27 mouse cellular contexts compared by ENCODE assay signal in the genomic region with DNA sequence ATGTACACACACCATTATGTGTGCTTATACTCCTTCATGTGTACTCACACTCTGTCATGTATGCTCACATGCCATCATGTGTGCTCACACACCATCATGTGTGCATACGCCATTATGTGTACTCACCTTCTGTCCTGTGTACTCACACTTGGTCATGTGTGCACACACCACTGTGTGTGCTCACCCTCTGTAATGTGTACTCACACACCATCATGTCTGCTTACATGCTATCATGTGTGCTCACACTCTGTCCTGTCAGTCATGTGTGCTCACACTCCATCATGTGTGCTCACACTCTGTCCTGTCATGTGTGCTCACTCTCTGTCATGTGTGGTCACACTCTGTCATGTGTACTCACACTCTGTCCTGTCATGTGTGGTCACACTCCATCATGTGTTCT. TPM values are rescaled to one million over a fixed set of nuclear protein-coding genes. Genes with fewer than 3 reads are reported as not detected.
DNase-seq lines count a peak whose midpoint lies in the region; ATAC-seq lines count a peak whose summit lies in the region.
"Had no signal": no experiment of that assay in that cellular context is flagged by ENCODE, and none has a peak within 500 bp of the region (broad histone marks: within the 10 kb centered on the region; RNA-seq: fewer than 3 reads in every experiment).

No protein-coding gene starts in this region.

- H3K9me3 ChIP-seq in embryonic facial prominence, embryonic 12.5 days = no peaks in the 10 kb centered on the region
- no peaks in the 10 kb centered on the region for H3K9me3 ChIP-seq in embryonic facial prominence, embryonic 10.5 days
- no peaks in the 10 kb centered on the region for H3K9me3 ChIP-seq in intestine, embryonic 14.5 days (ENCODE audit: control insufficient read depth, low read length)
- no peaks in the 10 kb centered on the region for H3K9me3 ChIP-seq in intestine, embryonic 15.5 days
- H3K9me3 ChIP-seq in megakaryocyte, embryonic 14.5 days = peaks cover 7% of the 10 kb centered on the region
- H3K9me3 ChIP-seq in neural tube, embryonic 12.5 days = no peaks in the 10 kb centered on the region
- H3K9me3 ChIP-seq: forebrain, embryonic 15.5 days; heart, embryonic 10.5 days; heart, embryonic 15.5 days; hindbrain, embryonic 12.5 days; limb, embryonic 10.5 days; limb, embryonic 15.5 days; liver, embryonic 13.5 days had no signal

- no peak overlapping the region for H3K4me2 ChIP-seq in embryonic facial prominence, embryonic 12.5 days (replicated peaks)
- H3K4me2 ChIP-seq in intestine, embryonic 14.5 days (ENCODE audit: low read length) = no peak overlapping the region
- H3K4me2 ChIP-seq in intestine, embryonic 15.5 days (replicated peaks) = no peak overlapping the region
- H3K4me2 ChIP-seq in neural tube, embryonic 12.5 days (replicated peaks) = no peak overlapping the region
- H3K4me2 ChIP-seq: forebrain, embryonic 15.5 days; heart, embryonic 15.5 days; hindbrain, embryonic 12.5 days; limb, embryonic 15.5 days; liver, embryonic 13.5 days had no signal

- H3K27me3 ChIP-seq in embryonic facial prominence, embryonic 12.5 days = no peaks in the 10 kb centered on the region
- H3K27me3 ChIP-seq in embryonic facial prominence, embryonic 10.5 days (replicated peaks; ENCODE audit: low read depth, poor library complexity, severe bottlenecking) = no peaks in the 10 kb centered on the region; the same call in 1 of the 2 replicates
- no peaks in the 10 kb centered on the region for H3K27me3 ChIP-seq in intestine, embryonic 14.5 days (replicated peaks; ENCODE audit: control insufficient read depth, insufficient read depth, low read length)
- no peaks in the 10 kb centered on the region for H3K27me3 ChIP-seq in intestine, embryonic 15.5 days (replicated peaks)
- H3K27me3 ChIP-seq in megakaryocyte, embryonic 14.5 days (replicated peaks) = peaks cover 15% of the 10 kb centered on the region
- H3K27me3 ChIP-seq in neural tube, embryonic 12.5 days (replicated peaks) = no peaks in the 10 kb centered on the region
- H3K27me3 ChIP-seq: CH12.LX; forebrain, embryonic 15.5 days; heart, embryonic 15.5 days; limb, embryonic 15.5 days had no signal

- WGBS in embryonic facial prominence, embryonic 12.5 days = 90% methylated on average over 1 of the region's 1 CpGs
- WGBS in embryonic facial prominence, embryonic 10.5 days = 95% methylated on average over 1 of the region's 1 CpGs
- WGBS in intestine, embryonic 14.5 days = 94% methylated on average over 1 of the region's 1 CpGs
- WGBS in intestine, embryonic 15.5 days = 95% methylated on average over 1 of the region's 1 CpGs
- 100% methylated on average over 1 of the region's 1 CpGs for WGBS in neural tube, embryonic 12.5 days

- no peak overlapping the region for H3K27ac ChIP-seq in embryonic facial prominence, embryonic 12.5 days
- H3K27ac ChIP-seq in embryonic facial prominence, embryonic 10.5 days (replicated peaks) = no peak overlapping the region
- H3K27ac ChIP-seq in intestine, embryonic 14.5 days (ENCODE audit: low read depth) = no peak overlapping the region
- H3K27ac ChIP-seq in intestine, embryonic 15.5 days = no peak overlapping the region
- no peak overlapping the region for H3K27ac ChIP-seq in neural tube, embryonic 12.5 days
- H3K27ac ChIP-seq: forebrain, embryonic 15.5 days; heart, embryonic 10.5 days; heart, embryonic 15.5 days; hindbrain, embryonic 12.5 days; limb, embryonic 10.5 days; limb, embryonic 15.5 days; liver, embryonic 13.5 days had no signal

- no peak overlapping the region for H3K4me3 ChIP-seq in embryonic facial prominence, embryonic 12.5 days
- no peak overlapping the region for H3K4me3 ChIP-seq in embryonic facial prominence, embryonic 10.5 days
- H3K4me3 ChIP-seq in intestine, embryonic 14.5 days (ENCODE audit: low read depth, low read length) = no peak overlapping the region
- no peak overlapping the region for H3K4me3 ChIP-seq in intestine, embryonic 15.5 days (replicated peaks)
- peak overlapping the region; percentile 62 for H3K4me3 ChIP-seq in megakaryocyte, embryonic 14.5 days (replicated peaks)
- no peak overlapping the region for H3K4me3 ChIP-seq in neural tube, embryonic 12.5 days
- H3K4me3 ChIP-seq: forebrain, embryonic 15.5 days; heart, embryonic 10.5 days; heart, embryonic 15.5 days; hindbrain, embryonic 12.5 days; limb, embryonic 10.5 days; limb, embryonic 15.5 days; liver, embryonic 13.5 days had no signal

- H3K36me3 ChIP-seq in embryonic facial prominence, embryonic 12.5 days = no peaks in the 10 kb centered on the region
- H3K36me3 ChIP-seq in embryonic facial prominence, embryonic 10.5 days (replicated peaks) = no peaks in the 10 kb centered on the region
- no peaks in the 10 kb centered on the region for H3K36me3 ChIP-seq in intestine, embryonic 14.5 days (ENCODE audit: control insufficient read depth, insufficient read depth, low read length)
- no peaks in the 10 kb centered on the region for H3K36me3 ChIP-seq in intestine, embryonic 15.5 days
- H3K36me3 ChIP-seq in megakaryocyte, embryonic 14.5 days (replicated peaks; ENCODE audit: low read length) = no peaks in the 10 kb centered on the region
- H3K36me3 ChIP-seq in neural tube, embryonic 12.5 days = no peaks in the 10 kb centered on the region
- H3K36me3 ChIP-seq: forebrain, embryonic 15.5 days; heart, embryonic 10.5 days; heart, embryonic 15.5 days; hindbrain, embryonic 12.5 days; limb, embryonic 10.5 days; limb, embryonic 15.5 days; liver, embryonic 13.5 days had no signal

- no peak overlapping the region for H3K9ac ChIP-seq in embryonic facial prominence, embryonic 12.5 days
- no peak overlapping the region for H3K9ac ChIP-seq in intestine, embryonic 14.5 days (ENCODE audit: low read length)
- no peak overlapping the region for H3K9ac ChIP-seq in intestine, embryonic 15.5 days
- H3K9ac ChIP-seq in neural tube, embryonic 12.5 days = no peak overlapping the region
- H3K9ac ChIP-seq: forebrain, embryonic 15.5 days; heart, embryonic 15.5 days; hindbrain, embryonic 12.5 days; limb, embryonic 15.5 days; liver, embryonic 13.5 days had no signal

- no peak for DNase-seq in embryonic facial prominence, embryonic 10.5 days (ENCODE audit: low spot score)
- DNase-seq in intestine, embryonic 14.5 days (ENCODE audit: low spot score) = no peak
- no peak for DNase-seq in neural tube, embryonic 10.5 days (ENCODE audit: extremely low spot score, low spot score)
- DNase-seq: adrenal gland, adult 8-10 months; cerebellum, adult 2 months; cerebellum, postnatal 14 days; layer of hippocampus, adult 9-11 months; liver, embryonic 13.5 days; lung, adult 18-20 months; lung, postnatal 4 days; right cerebral cortex, postnatal 25 days; thymus, adult 18-20 months; thymus, postnatal 25 days had no signal

- H3K4me1 ChIP-seq in embryonic facial prominence, embryonic 12.5 days = no peaks in the 10 kb centered on the region
- H3K4me1 ChIP-seq in embryonic facial prominence, embryonic 10.5 days = no peaks in the 10 kb centered on the region
- no peaks in the 10 kb centered on the region for H3K4me1 ChIP-seq in intestine, embryonic 14.5 days (replicated peaks; ENCODE audit: control insufficient read depth, insufficient read depth, low read length)
- H3K4me1 ChIP-seq in intestine, embryonic 15.5 days (replicated peaks) = no peaks in the 10 kb centered on the region; the same call in 1 of the 2 replicates
- H3K4me1 ChIP-seq in megakaryocyte, embryonic 14.5 days = no peaks in the 10 kb centered on the region; the same call in 1 of the 2 replicates
- no peaks in the 10 kb centered on the region for H3K4me1 ChIP-seq in neural tube, embryonic 12.5 days
- H3K4me1 ChIP-seq: forebrain, embryonic 15.5 days; heart, embryonic 10.5 days; heart, embryonic 15.5 days; limb, embryonic 15.5 days had no signal

- ATAC-seq in embryonic facial prominence, embryonic 12.5 days (ENCODE audit: insufficient number of reproducible peaks, insufficient read depth, low FRiP score, low TSS enrichment) = 0 out of 2 replicates have a peak, but pooled peaks have one; percentile 30
- 0 out of 2 replicates have a peak, but pooled peaks have one; percentile 35 for ATAC-seq in intestine, embryonic 14.5 days (replicated peaks; ENCODE audit: low FRiP score, low TSS enrichment, low read depth)
- ATAC-seq in intestine, embryonic 15.5 days = no peak
- ATAC-seq in megakaryocyte, adult 5-6 weeks (ENCODE audit: poor library complexity, severe bottlenecking) = no peak
- ATAC-seq in neural tube, embryonic 12.5 days (ENCODE audit: low FRiP score, low read depth) = 0 out of 2 replicates have a peak, but pooled peaks have one; percentile 21
- ATAC-seq: forebrain, embryonic 15.5 days; lung, postnatal 0 days had no signal

RNA-seq across cellular contexts. Expression of gene Cldn10, which starts 52.3 kb away (rescaled TPM):
- polyA plus RNA-seq in embryonic facial prominence, embryonic 12.5 days (2016; fragmentation: Nextera tagmentation; extraction: Ambion mirVana) = 1.7 and 1.9 TPM in 2 replicates
- 3.0 and 3.8 TPM in 2 replicates for polyA plus RNA-seq in embryonic facial prominence, embryonic 10.5 days (2016; fragmentation: Nextera tagmentation; extraction: Ambion mirVana)
- polyA plus RNA-seq in intestine, embryonic 14.5 days (2014; fragmentation: Nextera tagmentation; extraction: Ambion mirVana) = 0.93 and 14.2 TPM in 2 replicates
- polyA plus RNA-seq in intestine, embryonic 15.5 days (2015; fragmentation: Nextera tagmentation; extraction: Ambion mirVana) = 19.7 and 39.7 TPM in 2 replicates
- not detected in 2 replicates for polyA plus RNA-seq in megakaryocyte, embryonic 14.5 days (2012; ENCODE audit: insufficient read depth, low replicate concordance)
- not detected in 2 replicates for total RNA-seq in megakaryocyte, adult 5-6 weeks (2015)
- total RNA-seq in megakaryocyte, adult 5-6 weeks (2017) = 0.29 TPM in 1 of 2 replicates, not detected in the other
- polyA plus RNA-seq in neural tube, embryonic 12.5 days (2016; fragmentation: Nextera tagmentation; extraction: Ambion mirVana) = 0.66 and 0.84 TPM in 2 replicates
- total RNA-seq: CH12.LX had no signal
- polyA plus RNA-seq: C2C12 had no signal

Comparison
In these comparisons a context has a peak if more than half of its experiments do, and no peak if none do; other contexts are left out.
1. ATAC-seq: peak in embryonic facial prominence, embryonic 12.5 days (single experiment), intestine, embryonic 14.5 days (single experiment) and neural tube, embryonic 12.5 days (single experiment); none in intestine, embryonic 15.5 days (single experiment) and megakaryocyte, adult 5-6 weeks (single experiment).